Mouse (Mus musculus): ENCODE results near the gene Atg14. TPM values are rescaled to one million over a fixed set of nuclear protein-coding genes. Genes with fewer than 3 reads are reported as not detected.

Gene Atg14
- polyA plus RNA-seq, 1 experiment: 9.4 TPM

GRCm38 (mm10) chr14:47525374-47525773, 45.1 kb downstream of the Atg14 start:
- no peaks in the 10 kb centered on the region for H3K36me3 ChIP-seq (ENCODE audit: control insufficient read depth, insufficient read depth, low read length)
- H3K27me3 ChIP-seq (replicated peaks; ENCODE audit: control insufficient read depth, insufficient read depth, low read length): no peaks in the 10 kb centered on the region
- H3K4me3 ChIP-seq (ENCODE audit: insufficient read depth, low read depth, low read length): no peak overlapping the region
- no peak for TF ChIP-seq CTCF (conservative IDR thresholded peaks at IDR 0.05; ENCODE audit: insufficient read depth, insufficient read length, low read depth, low read length)
- no peak for TF ChIP-seq POLR2A (IDR thresholded peaks at IDR 0.05; ENCODE audit: low read depth, low read length)
- no peak overlapping the region for H3K27ac ChIP-seq (ENCODE audit: insufficient read depth, low read depth, low read length)
- peaks cover 3% of the 10 kb centered on the region; the same call in 1 of the 2 replicates for H3K4me1 ChIP-seq (ENCODE audit: control insufficient read depth, insufficient read depth, low read length)
- no peak for DNase-seq
- 65% methylated on average over 8 of the region's 8 CpGs for WGBS

DNA sequence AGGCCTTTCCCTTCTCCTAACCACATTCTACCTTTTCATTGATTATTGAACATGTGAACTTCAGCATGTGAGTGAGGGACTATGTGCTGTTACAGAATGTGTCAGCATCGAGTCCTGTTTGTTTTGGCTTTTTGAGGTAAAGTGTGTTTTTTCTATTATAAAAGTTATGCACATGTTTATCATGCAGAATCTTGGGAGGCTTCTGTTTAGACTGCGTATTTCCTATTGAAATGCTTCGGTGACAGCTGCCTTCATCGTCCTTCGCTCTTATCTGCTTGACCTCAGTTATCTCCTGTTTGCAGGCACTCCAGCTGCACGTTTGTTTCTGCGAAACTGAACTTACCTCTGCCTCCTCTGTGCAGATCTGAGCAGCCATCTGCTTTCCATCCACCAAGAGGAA, 48.1 kb downstream of the Atg14 start:
- H3K4me3 ChIP-seq (ENCODE audit: insufficient read depth, low read depth, low read length): no peak overlapping the region
- DNase-seq: no peak
- TF ChIP-seq CTCF (conservative IDR thresholded peaks at IDR 0.05; ENCODE audit: insufficient read depth, insufficient read length, low read depth, low read length) (no peak), POLR2A (IDR thresholded peaks at IDR 0.05; ENCODE audit: low read depth, low read length) (no peak)
- no peaks in the 10 kb centered on the region for H3K27me3 ChIP-seq (replicated peaks; ENCODE audit: control insufficient read depth, insufficient read depth, low read length)
- H3K4me1 ChIP-seq (ENCODE audit: control insufficient read depth, insufficient read depth, low read length): peaks cover 3% of the 10 kb centered on the region; the same call in 1 of the 2 replicates
- H3K36me3 ChIP-seq (ENCODE audit: control insufficient read depth, insufficient read depth, low read length): no peaks in the 10 kb centered on the region
- 85% methylated on average over 7 of the region's 7 CpGs for WGBS
- H3K27ac ChIP-seq (ENCODE audit: insufficient read depth, low read depth, low read length): no peak overlapping the region

- no peaks in the 10 kb centered on the region for H3K27me3 ChIP-seq (replicated peaks; ENCODE audit: control insufficient read depth, insufficient read depth, low read length)
- TF ChIP-seq CTCF (conservative IDR thresholded peaks at IDR 0.05; ENCODE audit: insufficient read depth, insufficient read length, low read depth, low read length) (no peak), POLR2A (IDR thresholded peaks at IDR 0.05; ENCODE audit: low read depth, low read length) (no peak)
- no peak overlapping the region for H3K27ac ChIP-seq (ENCODE audit: insufficient read depth, low read depth, low read length)
- 95% methylated on average over 1 of the region's 1 CpGs for WGBS
- DNase-seq: no peak
- no peak overlapping the region for H3K4me3 ChIP-seq (ENCODE audit: insufficient read depth, low read depth, low read length)
- peaks cover 3% of the 10 kb centered on the region; the same call in 1 of the 2 replicates for H3K4me1 ChIP-seq (ENCODE audit: control insufficient read depth, insufficient read depth, low read length)
- H3K36me3 ChIP-seq (ENCODE audit: control insufficient read depth, insufficient read depth, low read length): no peaks in the 10 kb centered on the region
These were observed 48.8 kb downstream of the Atg14 start for GRCm38 (mm10) chr14:47521609-47522008.

DNA sequence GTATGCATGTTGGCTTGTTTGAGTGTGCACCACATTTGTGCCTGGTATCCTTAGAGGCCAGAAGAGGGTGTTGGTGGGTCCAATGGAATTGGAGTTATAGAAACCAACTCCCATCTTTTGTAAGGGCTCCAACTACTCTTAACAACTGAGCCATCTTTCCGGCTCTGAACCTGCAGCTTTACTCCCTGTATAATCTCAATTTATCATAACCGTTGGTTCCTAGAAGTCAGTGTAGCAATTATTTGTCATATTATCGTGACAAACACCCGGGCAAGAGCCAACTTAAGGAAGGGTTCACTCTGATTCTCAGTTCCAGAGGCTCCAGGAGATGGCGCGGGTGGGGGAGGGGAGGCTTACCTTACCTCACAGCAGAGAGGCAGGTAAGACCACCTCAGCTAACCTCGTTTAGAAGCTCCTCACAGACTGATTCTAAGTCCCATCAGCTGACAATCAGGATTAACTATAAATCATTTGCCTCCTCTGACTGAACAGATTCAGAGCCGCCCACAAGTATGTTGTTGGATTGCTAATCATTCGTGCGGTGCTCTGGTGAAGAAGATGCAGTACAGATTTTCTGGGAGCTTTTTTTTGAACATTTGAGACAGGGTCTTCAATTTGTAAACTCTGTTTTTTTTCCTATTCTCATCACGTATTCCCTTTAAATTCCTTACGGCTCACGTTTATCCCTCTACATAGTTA, 49.5 kb downstream of the Atg14 start:
- Histone ChIP-seq H3K27me3 (replicated peaks; ENCODE audit: control insufficient read depth, insufficient read depth, low read length) (no peaks in the 10 kb centered on the region), H3K27ac (ENCODE audit: insufficient read depth, low read depth, low read length) (no peak overlapping the region), H3K4me3 (ENCODE audit: insufficient read depth, low read depth, low read length) (no peak overlapping the region), H3K36me3 (ENCODE audit: control insufficient read depth, insufficient read depth, low read length) (no peaks in the 10 kb centered on the region), H3K4me1 (ENCODE audit: control insufficient read depth, insufficient read depth, low read length) (peaks cover 3% of the 10 kb centered on the region; the same call in 1 of the 2 replicates)
- no peak for DNase-seq
- WGBS: 85% methylated on average over 13 of the region's 13 CpGs
- TF ChIP-seq POLR2A (IDR thresholded peaks at IDR 0.05; ENCODE audit: low read depth, low read length) (no peak), CTCF (conservative IDR thresholded peaks at IDR 0.05; ENCODE audit: insufficient read depth, insufficient read length, low read depth, low read length) (no peak)

- H3K27ac ChIP-seq (ENCODE audit: insufficient read depth, low read depth, low read length): no peak overlapping the region
- H3K27me3 ChIP-seq (replicated peaks; ENCODE audit: control insufficient read depth, insufficient read depth, low read length): no peaks in the 10 kb centered on the region
- DNase-seq: peak; percentile 21
- WGBS: 69% methylated on average over 6 of the region's 6 CpGs
- H3K4me1 ChIP-seq (ENCODE audit: control insufficient read depth, insufficient read depth, low read length): peaks cover 5% of the 10 kb centered on the region; the same call in 1 of the 2 replicates
- H3K36me3 ChIP-seq (ENCODE audit: control insufficient read depth, insufficient read depth, low read length): no peaks in the 10 kb centered on the region
- H3K4me3 ChIP-seq (ENCODE audit: insufficient read depth, low read depth, low read length): no peak overlapping the region
- TF ChIP-seq POLR2A (IDR thresholded peaks at IDR 0.05; ENCODE audit: low read depth, low read length) (no peak), CTCF (conservative IDR thresholded peaks at IDR 0.05; ENCODE audit: insufficient read depth, insufficient read length, low read depth, low read length) (no peak)
These were observed 51.8 kb downstream of the Atg14 start for GRCm38 (mm10) chr14:47518619-47519018.

GRCm38 (mm10) chr14:47516755-47517154, 53.7 kb downstream of the Atg14 start:
- no peaks in the 10 kb centered on the region for H3K27me3 ChIP-seq (replicated peaks; ENCODE audit: control insufficient read depth, insufficient read depth, low read length)
- no peak for DNase-seq
- TF ChIP-seq POLR2A (IDR thresholded peaks at IDR 0.05; ENCODE audit: low read depth, low read length): no peak
- TF ChIP-seq CTCF (conservative IDR thresholded peaks at IDR 0.05; ENCODE audit: insufficient read depth, insufficient read length, low read depth, low read length): no peak
- H3K4me1 ChIP-seq (ENCODE audit: control insufficient read depth, insufficient read depth, low read length): peaks cover 5% of the 10 kb centered on the region; the same call in 1 of the 2 replicates
- no peak overlapping the region for H3K4me3 ChIP-seq (ENCODE audit: insufficient read depth, low read depth, low read length)
- 70% methylated on average over 6 of the region's 6 CpGs for WGBS
- no peak overlapping the region for H3K27ac ChIP-seq (ENCODE audit: insufficient read depth, low read depth, low read length)
- no peaks in the 10 kb centered on the region for H3K36me3 ChIP-seq (ENCODE audit: control insufficient read depth, insufficient read depth, low read length)

- no peaks in the 10 kb centered on the region for H3K36me3 ChIP-seq (ENCODE audit: control insufficient read depth, insufficient read depth, low read length)
- peak overlapping the region; percentile 45; the same call in 1 of the 2 replicates for H3K27ac ChIP-seq (ENCODE audit: insufficient read depth, low read depth, low read length)
- 73% methylated on average over 8 of the region's 8 CpGs for WGBS
- peak; percentile 24 for DNase-seq
- peaks cover 5% of the 10 kb centered on the region; the same call in 1 of the 2 replicates for H3K4me1 ChIP-seq (ENCODE audit: control insufficient read depth, insufficient read depth, low read length)
- H3K4me3 ChIP-seq (ENCODE audit: insufficient read depth, low read depth, low read length): no peak overlapping the region
- TF ChIP-seq CTCF (conservative IDR thresholded peaks at IDR 0.05; ENCODE audit: insufficient read depth, insufficient read length, low read depth, low read length): 0 out of 2 replicates have a peak, but pooled peaks have one; percentile 1
- TF ChIP-seq POLR2A (IDR thresholded peaks at IDR 0.05; ENCODE audit: low read depth, low read length): no peak
- H3K27me3 ChIP-seq (replicated peaks; ENCODE audit: control insufficient read depth, insufficient read depth, low read length): no peaks in the 10 kb centered on the region
These were observed 54.8 kb downstream of the Atg14 start for GRCm38 (mm10) chr14:47515636-47516035.

All from kidney, adult 2 months (tissue).